Mouse (Mus musculus) liver, embryonic 14.5 days (tissue): ENCODE results near the gene Snx6. TPM values are rescaled to one million over a fixed set of nuclear protein-coding genes. Genes with fewer than 3 reads are reported as not detected.

Experiments
- ATAC-seq: fragments of 200-750 bp; cut with Nextera tagmentation; 2 replicates; pipeline ENCODE4 v1.8.0; 2017; ENCODE audit warnings: moderate number of reproducible peaks, mild to moderate bottlenecking, moderate library complexity; ENCODE audit not compliant: insufficient read depth
- DNase-seq, 3 experiments: peaks; one replicate each; pipeline ENCODE4 v3.0.0-alpha.2; 2012 to 2013; ENCODE audit warnings: low read depth in 3 of 3, low spot score in 3 of 3
- H3K27ac ChIP-seq: fragments of 300-500 bp; sonication (generic); 2 replicates; pipeline ENCODE4 v1.5.1; 2014; ENCODE audit warnings: moderate library complexity, mild to moderate bottlenecking, control low read depth, inconsistent platforms
- H3K27me3 ChIP-seq: fragments of 300-500 bp; sonication (generic); 2 replicates; pipeline ENCODE4 v1.6.1; 2014; ENCODE audit warnings: mild to moderate bottlenecking, low read length, moderate library complexity; ENCODE audit not compliant: control insufficient read depth, insufficient read depth
- H3K36me3 ChIP-seq: fragments of 300-500 bp; sonication (generic); replicated peaks from 2 replicates; pipeline ENCODE4 v1.6.1; 2014; ENCODE audit warnings: low read depth; ENCODE audit not compliant: control insufficient read depth, insufficient read depth
- H3K4me1 ChIP-seq, 2 experiments: fragments of 200-500 bp in 1 of 2; fragments of 300-500 bp in 1 of 2; sonication (generic) in 1 of 2; replicated peaks; 2 replicates each; pipeline ENCODE4 v1.6.1; 2012 to 2014; ENCODE audit warnings: antibody characterized with exemption in 1 of 2, inconsistent platforms in 1 of 2, low read length in 1 of 2; ENCODE audit not compliant: control insufficient read depth in 2 of 2, insufficient read depth in 2 of 2
- H3K4me2 ChIP-seq: fragments of 300-500 bp; sonication (generic); 2 replicates; pipeline ENCODE4 v1.6.1; 2014; ENCODE audit warnings: low read depth, mild to moderate bottlenecking, control low read depth, moderate library complexity
- H3K4me3 ChIP-seq, 2 experiments: fragments of 200-500 bp in 1 of 2; fragments of 300-500 bp in 1 of 2; sonication (generic) in 1 of 2; 2 replicates each; pipeline ENCODE4 v1.5.1; 2012 to 2014; ENCODE audit warnings: low read depth in 2 of 2, low read length in 2 of 2, mild to moderate bottlenecking in 2 of 2, control low read depth in 1 of 2, inconsistent platforms in 1 of 2, moderate library complexity in 1 of 2; ENCODE audit not compliant: insufficient read depth in 1 of 2
- H3K9ac ChIP-seq: fragments of 300-500 bp; sonication (generic); replicated peaks from 2 replicates; pipeline ENCODE4 v1.6.1; 2014; ENCODE audit warnings: mild to moderate bottlenecking, control low read depth, moderate library complexity
- H3K9me3 ChIP-seq: fragments of 300-500 bp; sonication (generic); 2 replicates; pipeline ENCODE4 v1.6.1; 2016; ENCODE audit warnings: low read length, mixed read lengths; ENCODE audit not compliant: control insufficient read depth
- CTCF ChIP-seq: IDR thresholded peaks from 2 replicates; pipeline ENCODE4 v1.5.1; 2016; ENCODE audit warnings: antibody characterized with exemption, low read depth, control low read depth
- EP300 ChIP-seq: IDR thresholded peaks from 2 replicates; pipeline ENCODE4 v1.6.1; 2016; ENCODE audit warnings: antibody characterized with exemption, low read depth
- WGBS: fragments of 180-500 bp; shearing (Covaris S2); extraction: QIAGEN DNeasy Blood & Tissue Kit; methylation state at CpG from one replicate; pipeline ENCODE4 v1.1.7; 2014; ENCODE audit not compliant: insufficient replicate concordance; 5-methylcytosine and 5-hydroxymethylcytosine counted together
- polyA plus RNA-seq, 2 experiments: library from polyadenylated mRNA; depleted of rRNA in 1 of 2; stranded (reverse) in 1 of 2; unstranded in 1 of 2; fragments of >200 nt; fragmentation: Nextera tagmentation in 1 of 2; extraction: Ambion mirVana in 1 of 2; gene quantifications; 2 replicates each; pipeline versions ENCODE4 v1.2.1 to v1.2.3; 2012 to 2014

The Snx6 gene
- polyA plus RNA-seq, 2 experiments, result 17.4 to 46.1 TPM

GRCm38 (mm10) chr12:54829876-54830275 is 34.4 kb upstream of the Snx6 start:
- H3K27me3 ChIP-seq, result no peaks in the 10 kb centered on the region
- H3K27ac ChIP-seq, result no peak overlapping the region
- H3K9me3 ChIP-seq, result no peaks in the 10 kb centered on the region
- H3K4me2 ChIP-seq, result no peak overlapping the region
- no peak for ATAC-seq
- no peak overlapping the region for H3K4me3 ChIP-seq
- peaks cover 0 to 2% of the 10 kb centered on the region in 2 experiments; a peak in 2 of 4 replicates for H3K4me1 ChIP-seq
- H3K36me3 ChIP-seq, result no peaks in the 10 kb centered on the region
- no peak for TF ChIP-seq CTCF
- no peak for TF ChIP-seq EP300
- whole genome bisulfite sequencing, result 39% methylated on average over 5 of the region's 5 CpGs
- no peak for DNase-seq
- no peak overlapping the region for H3K9ac ChIP-seq

- 43% methylated on average over 1 of the region's 1 CpGs for WGBS
- no peak for DNase-seq
- TF ChIP-seq CTCF (no peak), EP300 (no peak)
Measured at GRCm38 (mm10) chr12:54828043-54828442, 32.5 kb upstream of the Snx6 start.

GRCm38 (mm10) chr12:54825202-54825601 is 29.7 kb upstream of the Snx6 start:
- DNase-seq (peak in 2 of 3 experiments; percentile 14 to 20), ATAC-seq (no peak)
- Histone ChIP-seq H3K4me3 (no peak overlapping the region), H3K4me1 (peaks cover 0 to 1% of the 10 kb centered on the region in 2 experiments; a peak in 2 of 4 replicates), H3K9me3 (no peaks in the 10 kb centered on the region), H3K4me2 (no peak overlapping the region), H3K36me3 (no peaks in the 10 kb centered on the region), H3K27me3 (no peaks in the 10 kb centered on the region), H3K27ac (no peak overlapping the region), H3K9ac (no peak overlapping the region)
- peak; percentile 67 for TF ChIP-seq CTCF
- no peak for TF ChIP-seq EP300
- 81% methylated on average over 3 of the region's 3 CpGs for WGBS

More at GRCm38 (mm10) chr12:54828043-54828442, 32.5 kb upstream of the Snx6 start:
- no peak overlapping the region for H3K4me2 ChIP-seq
- H3K27me3 ChIP-seq, result no peaks in the 10 kb centered on the region
- H3K4me3 ChIP-seq, result no peak overlapping the region
- no peaks in the 10 kb centered on the region for H3K4me1 ChIP-seq
- H3K9me3 ChIP-seq, result no peaks in the 10 kb centered on the region
- no peak overlapping the region for H3K9ac ChIP-seq
- H3K27ac ChIP-seq, result no peak overlapping the region
- no peak for ATAC-seq
- no peaks in the 10 kb centered on the region for H3K36me3 ChIP-seq

GRCm38 (mm10) chr12:54822836-54823426 is 27.4 kb upstream of the Snx6 start:
- Histone ChIP-seq H3K27me3 (no peaks in the 10 kb centered on the region), H3K4me1 (peaks cover 0 to 12% of the 10 kb centered on the region in 2 experiments; a peak in 2 of 4 replicates), H3K36me3 (no peaks in the 10 kb centered on the region), H3K27ac (no peak overlapping the region), H3K4me3 (no peak overlapping the region), H3K4me2 (no peak overlapping the region), H3K9me3 (no peaks in the 10 kb centered on the region), H3K9ac (no peak overlapping the region)
- WGBS, result 50% methylated on average over 4 of the region's 4 CpGs
- DNase-seq (no peak), ATAC-seq (no peak)
- TF ChIP-seq CTCF (no peak), EP300 (no peak)

GRCm38 (mm10) chr12:54820684-54821161 is 25.2 kb upstream of the Snx6 start:
- ATAC-seq (no peak), DNase-seq (no peak)
- TF ChIP-seq EP300, result no peak
- WGBS, result 19% methylated on average over 2 of the region's 2 CpGs
- Histone ChIP-seq H3K4me3 (no peak overlapping the region), H3K9ac (no peak overlapping the region), H3K4me1 (peaks cover 0 to 12% of the 10 kb centered on the region in 2 experiments; a peak in 2 of 4 replicates), H3K27ac (no peak overlapping the region), H3K4me2 (no peak overlapping the region), H3K36me3 (no peaks in the 10 kb centered on the region), H3K9me3 (no peaks in the 10 kb centered on the region), H3K27me3 (no peaks in the 10 kb centered on the region)
